Comparison of ENCODE assay signal across 26 mouse cellular contexts in the genomic region with DNA sequence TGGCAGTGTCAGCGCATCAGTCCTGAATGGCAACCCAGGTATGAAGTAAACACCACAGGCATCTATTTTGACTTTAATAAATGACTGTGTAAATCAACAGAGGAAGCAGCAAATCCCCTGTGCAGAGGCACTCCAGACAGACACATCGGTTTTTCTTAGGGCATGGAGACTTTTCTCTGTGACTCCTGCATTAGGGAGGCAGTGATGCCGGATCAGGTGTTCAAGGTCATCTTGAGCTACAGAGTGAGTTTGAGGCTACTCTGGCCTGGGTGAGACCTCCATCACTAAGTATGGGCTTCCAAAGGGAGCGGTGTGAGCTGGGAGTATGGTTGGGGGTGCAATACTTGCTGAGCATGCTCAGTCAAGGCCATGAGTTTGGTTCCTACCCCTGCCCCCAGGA. TPM values are rescaled to one million over a fixed set of nuclear protein-coding genes. Genes with fewer than 3 reads are reported as not detected.
DNase-seq lines count a peak whose midpoint lies in the region; ATAC-seq and TF ChIP-seq lines count a peak whose summit lies in the region.
"Had no signal": no experiment of that assay in that cellular context is flagged by ENCODE, and none has a peak within 500 bp of the region (broad histone marks: within the 10 kb centered on the region; RNA-seq: fewer than 3 reads in every experiment).

No protein-coding gene starts in this region.

- no peak for TF ChIP-seq CTCF in CH12.LX (conservative IDR thresholded peaks at IDR 0.05 in 1 of 2, IDR thresholded peaks at IDR 0.05 in 1 of 2; ENCODE audit: low read depth in 2 of 2, low read length in 2 of 2)
- no peak for TF ChIP-seq CTCF in ES-Bruce4 (IDR thresholded peaks at IDR 0.05; ENCODE audit: low read depth, low read length)

- in situ Hi-C loops in CH12.LX (cut with MboI; ENCODE audit: low pct_ligation_motif_present, low pct_unique_long_range_greater_than_20kb, low sequenced_read_pairs) = no loop called here
- in situ Hi-C loops in ES-E14 (cut with MboI; ENCODE audit: low sequenced_read_pairs in 2 of 2, unreplicated experiment in 2 of 2) = no loop called here

- no peak for TF ChIP-seq RAD21 in CH12.LX (IDR thresholded peaks at IDR 0.05; ENCODE audit: low read depth, low read length)

- H3K9me3 ChIP-seq in CH12.LX (replicated peaks; ENCODE audit: low read length) (peaks cover 2% of the 10 kb centered on the region), ES-Bruce4 (replicated peaks; ENCODE audit: control insufficient read depth, insufficient read depth, low read length, poor library complexity, severe bottlenecking) (no peaks in the 10 kb centered on the region), ES-E14 (ENCODE audit: control insufficient read depth, insufficient read depth, low read depth, low read length) (no peaks in the 10 kb centered on the region)
- no peaks in the 10 kb centered on the region for H3K9me3 ChIP-seq in kidney, embryonic 14.5 days (ENCODE audit: control insufficient read depth, low read length)
- H3K9me3 ChIP-seq: embryonic facial prominence, embryonic 13.5 days; embryonic facial prominence, embryonic 15.5 days; forebrain, embryonic 10.5 days; forebrain, embryonic 12.5 days had no signal

- TF ChIP-seq POLR2A in CH12.LX (IDR thresholded peaks at IDR 0.05; ENCODE audit: low read depth, low read length) (no peak), ES-Bruce4 (IDR thresholded peaks at IDR 0.05; ENCODE audit: insufficient read depth, low read length) (no peak)

- H3K9ac ChIP-seq in CH12.LX (ENCODE audit: insufficient read depth, low read depth) = no peak overlapping the region
- H3K9ac ChIP-seq in ES-Bruce4 (ENCODE audit: low read depth, poor library complexity, severe bottlenecking) = no peak overlapping the region
- H3K9ac ChIP-seq in ES-E14 (ENCODE audit: insufficient read depth, low read depth, low read length, poor library complexity, severe bottlenecking) = no peak overlapping the region
- H3K9ac ChIP-seq in kidney, embryonic 14.5 days (ENCODE audit: low read depth, low read length) = no peak overlapping the region
- H3K9ac ChIP-seq: embryonic facial prominence, embryonic 13.5 days; embryonic facial prominence, embryonic 15.5 days; forebrain, embryonic 12.5 days had no signal

- H3K36me3 ChIP-seq in CH12.LX (replicated peaks in 1 of 2; ENCODE audit: control insufficient read depth in 1 of 2, insufficient read depth in 1 of 2, low read length in 1 of 2) (peaks cover 0 to 2% of the 10 kb centered on the region in 2 experiments), ES-Bruce4 (ENCODE audit: control insufficient read depth, insufficient read depth, low read length, poor library complexity, severe bottlenecking) (no peaks in the 10 kb centered on the region), ES-E14 (ENCODE audit: control insufficient read depth, insufficient read depth, low read length, poor library complexity, severe bottlenecking) (no peaks in the 10 kb centered on the region)
- no peaks in the 10 kb centered on the region for H3K36me3 ChIP-seq in kidney, embryonic 14.5 days (ENCODE audit: control insufficient read depth, insufficient read depth, low read length)
- H3K36me3 ChIP-seq: embryonic facial prominence, embryonic 13.5 days; embryonic facial prominence, embryonic 15.5 days; forebrain, embryonic 10.5 days; forebrain, embryonic 12.5 days had no signal

- H3K4me1 ChIP-seq in CH12.LX (ENCODE audit: control insufficient read depth in 1 of 2, insufficient read depth in 2 of 2) (peaks cover 14 to 47% of the 10 kb centered on the region in 2 experiments), ES-Bruce4 (ENCODE audit: control insufficient read depth, insufficient read depth, low read length) (peaks cover 2% of the 10 kb centered on the region), ES-E14 (ENCODE audit: control insufficient read depth in 2 of 2, insufficient read depth in 2 of 2, low read length in 2 of 2, poor library complexity in 1 of 2) (peaks cover 15 to 43% of the 10 kb centered on the region in 2 experiments)
- H3K4me1 ChIP-seq in kidney, embryonic 14.5 days (ENCODE audit: control insufficient read depth, insufficient read depth, low read length) = no peaks in the 10 kb centered on the region
- H3K4me1 ChIP-seq: embryonic facial prominence, embryonic 15.5 days; forebrain, embryonic 12.5 days had no signal

- TF ChIP-seq EP300 in CH12.LX (IDR thresholded peaks at IDR 0.05; ENCODE audit: low read length) (no peak), ES-Bruce4 (IDR thresholded peaks at IDR 0.05; ENCODE audit: insufficient read depth, low read depth, low read length) (no peak)

- H3K4me3 ChIP-seq in CH12.LX (replicated peaks in 1 of 3; ENCODE audit: low read depth in 2 of 3, low read length in 2 of 3, poor library complexity in 1 of 3) = no peak overlapping the region
- no peak overlapping the region for H3K4me3 ChIP-seq in ES-Bruce4 (ENCODE audit: low read depth, low read length)
- H3K4me3 ChIP-seq in ES-E14 (ENCODE audit: insufficient read depth in 1 of 2, low read depth in 1 of 2, low read length in 2 of 2, poor library complexity in 1 of 2, severe bottlenecking in 1 of 2) = no peak overlapping the region
- H3K4me3 ChIP-seq in kidney, embryonic 14.5 days (ENCODE audit: low read length) = no peak overlapping the region
- H3K4me3 ChIP-seq: embryonic facial prominence, embryonic 13.5 days; embryonic facial prominence, embryonic 15.5 days; erythroblast, embryonic 14.5 days; forebrain, embryonic 10.5 days; forebrain, embryonic 12.5 days had no signal

- H3K27ac ChIP-seq in CH12.LX (ENCODE audit: insufficient read depth, low read depth) (no peak overlapping the region), ES-Bruce4 (ENCODE audit: insufficient read depth, low read length) (0 out of 2 replicates have a peak overlapping the region, but pooled peaks have one; percentile 3), ES-E14 (ENCODE audit: insufficient read depth, low read depth, low read length, poor library complexity, severe bottlenecking) (peak overlapping the region; percentile 18; the same call in 1 of the 2 replicates)
- H3K27ac ChIP-seq in kidney, embryonic 14.5 days (ENCODE audit: low read depth, low read length) = no peak overlapping the region
- H3K27ac ChIP-seq: embryonic facial prominence, embryonic 13.5 days; embryonic facial prominence, embryonic 15.5 days; forebrain, embryonic 10.5 days; forebrain, embryonic 12.5 days had no signal

- H3K4me2 ChIP-seq in CH12.LX (ENCODE audit: insufficient read depth, low read depth, poor library complexity, severe bottlenecking) = no peak overlapping the region
- H3K4me2 ChIP-seq in kidney, embryonic 14.5 days (replicated peaks; ENCODE audit: low read depth, low read length) = no peak overlapping the region
- H3K4me2 ChIP-seq: embryonic facial prominence, embryonic 13.5 days; embryonic facial prominence, embryonic 15.5 days; forebrain, embryonic 12.5 days had no signal

- no peaks in the 10 kb centered on the region for H3K79me2 ChIP-seq in CH12.LX (replicated peaks; ENCODE audit: control insufficient read depth, extremely low read depth, insufficient read depth, poor library complexity, severe bottlenecking)

- 91% methylated on average over 4 of the region's 4 CpGs for WGBS in kidney, embryonic 14.5 days

- dilution Hi-C loops in CH12.LX (cut with MboI; ENCODE audit: extremely low pct_ligation_motif_present, extremely low pct_unique_long_range_greater_than_20kb, low sequenced_read_pairs) = no loop called here

- DNase-seq in CH12.LX (ENCODE audit: extremely low read depth) (no peak), ES-E14 (ENCODE audit: low read depth, low spot score) (no peak), ZHBTc4 (ENCODE audit: low read depth, low spot score) (peak; percentile 62)
- no peak for DNase-seq in layer of hippocampus, adult 18-20 months (ENCODE audit: low spot score in 2 of 2)
- DNase-seq in retina, postnatal 1 day = no peak
- DNase-seq: adrenal gland, adult 2 months; adrenal gland, postnatal 10 days; adrenal gland, postnatal 25 days; B cell, adult 2 months; cerebellum, adult 11 months; cerebellum, adult 18-20 months; cerebellum, adult 8-10 months; cerebellum, adult 9-11 months; cerebellum, postnatal 14 days; cerebellum, postnatal 36 days; embryo, embryonic 11 days had no signal

- no peak for ATAC-seq in kidney, embryonic 14.5 days (ENCODE audit: low FRiP score, low TSS enrichment)
- ATAC-seq: CD4-positive, CD25-positive, alpha-beta regulatory T cell, adult 4 months; forebrain, embryonic 14.5 days; forebrain, embryonic 16.5 days had no signal

- H3K27me3 ChIP-seq in CH12.LX (replicated peaks) = no peaks in the 10 kb centered on the region
- H3K27me3 ChIP-seq in ES-Bruce4 (ENCODE audit: control insufficient read depth, insufficient read depth, low read length, poor library complexity, severe bottlenecking) = no peaks in the 10 kb centered on the region
- H3K27me3 ChIP-seq in kidney, embryonic 14.5 days (ENCODE audit: control insufficient read depth, insufficient read depth, low read length) = 0 out of 2 replicates have a peak, but pooled peaks cover 3% of the 10 kb centered on the region
- H3K27me3 ChIP-seq: embryonic facial prominence, embryonic 13.5 days; embryonic facial prominence, embryonic 15.5 days; forebrain, embryonic 12.5 days had no signal

TF ChIP-seq in CH12.LX, 34 proteins besides CTCF, POLR2A, EP300 and RAD21:
- 0 out of 2 replicates have a peak, but pooled peaks have one; percentile 19 for TF ChIP-seq NRF1 (IDR thresholded peaks at IDR 0.05; ENCODE audit: low read depth, low read length)
- no peak for TF ChIP-seq MAFK (IDR thresholded peaks at IDR 0.05; ENCODE audit: insufficient replicate concordance, low read length)

TF ChIP-seq in ES-E14, 5 proteins besides CTCF, POLR2A, EP300 and RAD21:
- TF ChIP-seq ZNF384 (IDR thresholded peaks at IDR 0.05; ENCODE audit: low read depth, low read length) (no peak), MAFK (IDR thresholded peaks at IDR 0.05; ENCODE audit: insufficient read depth, low read depth, low read length) (no peak)
TF ChIP-seq in ES-E14: peak in this region for 0.

RNA-seq across cellular contexts. Expression of a gene that starts 23.7 kb away (rescaled TPM):
- total RNA-seq in CH12.LX (2012; rRNA removed) (not detected in 2 replicates), CH12.LX (2014; rRNA removed) (not detected in 2 replicates), ES-E14 (2012; rRNA removed) (11.6 and 12.3 TPM in 2 replicates)
- polyA plus RNA-seq in CH12.LX (2012; ENCODE audit: insufficient read length, low read depth) (not detected in 2 replicates), ES-Bruce4 (2011; ENCODE audit: insufficient read depth, insufficient read length, low read depth, missing spikeins) (3.1 and 3.2 TPM in 2 replicates)
- not detected for total RNA-seq in layer of hippocampus, adult 18-20 months (2021)
- polyA plus RNA-seq in kidney, embryonic 14.5 days (2014; fragmentation: Nextera tagmentation; extraction: Ambion mirVana) = 0.16 and 0.21 TPM in 2 replicates
- polyA plus RNA-seq: adrenal gland, adult 2 months; embryonic facial prominence, embryonic 13.5 days; erythroblast, embryonic 14.5 days; forebrain, embryonic 12.5 days had no signal

Comparison
In these comparisons a context has a peak if more than half of its experiments do, and no peak if none do; other contexts are left out.
1. H3K27ac ChIP-seq: peak in ES-Bruce4 (single experiment) and ES-E14 (single experiment); none in CH12.LX (single experiment) and kidney, embryonic 14.5 days (single experiment).